Mouse (Mus musculus) frontal cortex, postnatal 14 days (tissue): ENCODE data around the gene Tcf7.
A peak's percentile ranks its signal among the peaks of the same experiment; 100 is the strongest.

ENCODE experiments used
- DNase-seq, 2 experiments: peaks; one replicate each; pipeline ENCODE4 v3.0.0; 2022; ENCODE audit warnings: low spot score in 2 of 2

Tcf7 gene

GRCm38 (mm10) chr11:52282774-52283595 lies at the start of gene Tcf7:
TSS of gene Tcf7 (minus strand) at chr11:52283014.
- DNase-seq, result no peak

GRCm38 (mm10) chr11:52327313-52327712 lies 44.5 kb upstream of the Tcf7 start:
- no peak for DNase-seq

- no peak for DNase-seq
These were observed 41.9 kb upstream of the Tcf7 start for GRCm38 (mm10) chr11:52324442-52325367.

GRCm38 (mm10) chr11:52321540-52321939 lies 38.7 kb upstream of the Tcf7 start:
- DNase-seq, result no peak

- DNase-seq, result no peak
These were observed 37.7 kb upstream of the Tcf7 start for GRCm38 (mm10) chr11:52320529-52320928.

- no peak for DNase-seq
These were observed 36.9 kb upstream of the Tcf7 start for GRCm38 (mm10) chr11:52319664-52320063.

GRCm38 (mm10) chr11:52318445-52318844 lies 35.6 kb upstream of the Tcf7 start:
- no peak for DNase-seq

GRCm38 (mm10) chr11:52314102-52314793 lies 31.4 kb upstream of the Tcf7 start:
- DNase-seq, result no peak

GRCm38 (mm10) chr11:52310709-52311108 lies 27.9 kb upstream of the Tcf7 start:
- DNase-seq, result no peak

GRCm38 (mm10) chr11:52309487-52309886 lies 26.7 kb upstream of the Tcf7 start:
- DNase-seq, result no peak

GRCm38 (mm10) chr11:52306431-52306830 lies 23.6 kb upstream of the Tcf7 start:
- no peak for DNase-seq

- no peak for DNase-seq
These were observed 22.5 kb upstream of the Tcf7 start for GRCm38 (mm10) chr11:52305266-52305665.

GRCm38 (mm10) chr11:52302668-52303067 lies 19.9 kb upstream of the Tcf7 start:
- DNase-seq, result no peak

GRCm38 (mm10) chr11:52299687-52300086 lies 16.9 kb upstream of the Tcf7 start:
- DNase-seq, result no peak

GRCm38 (mm10) chr11:52298955-52299354 lies 16.1 kb upstream of the Tcf7 start:
- DNase-seq, result no peak

- peak; percentile 48 to 66 for DNase-seq
These were observed 14.5 kb upstream of the Tcf7 start for GRCm38 (mm10) chr11:52297352-52297751.

GRCm38 (mm10) chr11:52294103-52294502 lies 11.3 kb upstream of the Tcf7 start:
- DNase-seq, result no peak

GRCm38 (mm10) chr11:52292894-52293293 lies 10.1 kb upstream of the Tcf7 start:
- DNase-seq, result no peak

GRCm38 (mm10) chr11:52292346-52292745 lies 9.5 kb upstream of the Tcf7 start:
- no peak for DNase-seq

GRCm38 (mm10) chr11:52286958-52287305 lies 4.1 kb upstream of the Tcf7 start:
- no peak for DNase-seq

GRCm38 (mm10) chr11:52286301-52286957 lies 3.6 kb upstream of the Tcf7 start:
- DNase-seq, result no peak
